Mouse (Mus musculus): Measurements from ENCODE around the gene B3gnt9. TPM values are rescaled to one million over a fixed set of nuclear protein-coding genes. Genes with fewer than 3 reads are reported as not detected.

Gene B3gnt9
- polyA plus RNA-seq, 1 experiment from 2014 or later: 14.7 TPM

GRCm38 (mm10) chr8:105281821-105282220 is 26.9 kb upstream of the B3gnt9 start:
- Histone ChIP-seq H3K4me3 (ENCODE audit: low read depth, low read length) (no peak overlapping the region), H3K9me3 (ENCODE audit: control insufficient read depth, low read length) (no peaks in the 10 kb centered on the region), H3K36me3 (ENCODE audit: control insufficient read depth, insufficient read depth, low read length) (no peaks in the 10 kb centered on the region), H3K4me1 (replicated peaks; ENCODE audit: control insufficient read depth, insufficient read depth) (no peaks in the 10 kb centered on the region), H3K4me2 (replicated peaks; ENCODE audit: low read depth) (no peak overlapping the region), H3K27me3 (ENCODE audit: control insufficient read depth, insufficient read depth, low read length) (no peaks in the 10 kb centered on the region), H3K9ac (ENCODE audit: low read length) (no peak overlapping the region), H3K27ac (replicated peaks) (no peak overlapping the region)
- 82% methylated on average over 12 of the region's 12 CpGs for WGBS
- ATAC-seq (ENCODE audit: low FRiP score, low TSS enrichment) (no peak), DNase-seq (ENCODE audit: low spot score) (no peak)
- TF ChIP-seq EP300 (optimal IDR thresholded peaks at IDR 0.05): no peak
- no peak for TF ChIP-seq CTCF (IDR thresholded peaks at IDR 0.05; ENCODE audit: low read depth)

- H3K27ac ChIP-seq (replicated peaks): no peak overlapping the region
- no peak overlapping the region for H3K4me3 ChIP-seq (ENCODE audit: low read depth, low read length)
- no peak for ATAC-seq (ENCODE audit: low FRiP score, low TSS enrichment)
- no peak overlapping the region for H3K4me2 ChIP-seq (replicated peaks; ENCODE audit: low read depth)
- no peaks in the 10 kb centered on the region; the same call in 1 of the 2 replicates for H3K4me1 ChIP-seq (replicated peaks; ENCODE audit: control insufficient read depth, insufficient read depth)
- no peaks in the 10 kb centered on the region for H3K9me3 ChIP-seq (ENCODE audit: control insufficient read depth, low read length)
- no peak for TF ChIP-seq EP300 (optimal IDR thresholded peaks at IDR 0.05)
- no peak for TF ChIP-seq CTCF (IDR thresholded peaks at IDR 0.05; ENCODE audit: low read depth)
- H3K27me3 ChIP-seq (ENCODE audit: control insufficient read depth, insufficient read depth, low read length): no peaks in the 10 kb centered on the region
- no peak for DNase-seq (ENCODE audit: low spot score)
- no peaks in the 10 kb centered on the region for H3K36me3 ChIP-seq (ENCODE audit: control insufficient read depth, insufficient read depth, low read length)
- H3K9ac ChIP-seq (ENCODE audit: low read length): no peak overlapping the region
- WGBS: 68% methylated on average over 3 of the region's 3 CpGs
Measured at GRCm38 (mm10) chr8:105280567-105280966, 25.6 kb upstream of the B3gnt9 start.

GRCm38 (mm10) chr8:105278911-105279334 is 24.0 kb upstream of the B3gnt9 start:
- WGBS: 3% methylated on average over 27 of the region's 28 CpGs
- no peaks in the 10 kb centered on the region for H3K36me3 ChIP-seq (ENCODE audit: control insufficient read depth, insufficient read depth, low read length)
- H3K4me2 ChIP-seq (replicated peaks; ENCODE audit: low read depth): peak overlapping the region; percentile 48
- H3K27ac ChIP-seq (replicated peaks): no peak overlapping the region
- DNase-seq (ENCODE audit: low spot score) (peak; percentile 93), ATAC-seq (ENCODE audit: low FRiP score, low TSS enrichment) (peak; percentile 89)
- peak; percentile 66 for TF ChIP-seq CTCF (IDR thresholded peaks at IDR 0.05; ENCODE audit: low read depth)
- no peak for TF ChIP-seq EP300 (optimal IDR thresholded peaks at IDR 0.05)
- H3K27me3 ChIP-seq (ENCODE audit: control insufficient read depth, insufficient read depth, low read length): no peaks in the 10 kb centered on the region
- H3K4me3 ChIP-seq (ENCODE audit: low read depth, low read length): peak overlapping the region; percentile 12; the same call in 1 of the 2 replicates
- no peaks in the 10 kb centered on the region for H3K9me3 ChIP-seq (ENCODE audit: control insufficient read depth, low read length)
- H3K9ac ChIP-seq (ENCODE audit: low read length): no peak overlapping the region
- H3K4me1 ChIP-seq (replicated peaks; ENCODE audit: control insufficient read depth, insufficient read depth): no peaks in the 10 kb centered on the region; the same call in 1 of the 2 replicates

- WGBS: 5% methylated on average over 30 of the region's 30 CpGs
- no peaks in the 10 kb centered on the region for H3K9me3 ChIP-seq (ENCODE audit: control insufficient read depth, low read length)
- H3K4me1 ChIP-seq (replicated peaks; ENCODE audit: control insufficient read depth, insufficient read depth): no peaks in the 10 kb centered on the region; the same call in 1 of the 2 replicates
- H3K4me3 ChIP-seq (ENCODE audit: low read depth, low read length): peak overlapping the region; percentile 40
- ATAC-seq (ENCODE audit: low FRiP score, low TSS enrichment) (0 out of 2 replicates have a peak, but pooled peaks have one; percentile 28), DNase-seq (ENCODE audit: low spot score) (peak; percentile 70)
- no peak overlapping the region for H3K27ac ChIP-seq (replicated peaks)
- TF ChIP-seq CTCF (IDR thresholded peaks at IDR 0.05; ENCODE audit: low read depth) (no peak), EP300 (optimal IDR thresholded peaks at IDR 0.05) (no peak)
- H3K4me2 ChIP-seq (replicated peaks; ENCODE audit: low read depth): peak overlapping the region; percentile 67
- 0 out of 2 replicates have a peak, but pooled peaks cover 2% of the 10 kb centered on the region for H3K27me3 ChIP-seq (ENCODE audit: control insufficient read depth, insufficient read depth, low read length)
- peak overlapping the region; percentile 41 for H3K9ac ChIP-seq (ENCODE audit: low read length)
- H3K36me3 ChIP-seq (ENCODE audit: control insufficient read depth, insufficient read depth, low read length): no peaks in the 10 kb centered on the region
Measured at GRCm38 (mm10) chr8:105276292-105277120, 21.6 kb upstream of the B3gnt9 start.

GRCm38 (mm10) chr8:105275840-105276239 is 20.9 kb upstream of the B3gnt9 start, which contains the start of gene Nol3:
TSS of gene Nol3 (plus strand) at chr8:105276140.
- Histone ChIP-seq H3K27ac (replicated peaks) (no peak within 1 kb of the TSS), H3K9ac (ENCODE audit: low read length) (peak within 1 kb of the TSS; percentile 41), H3K36me3 (ENCODE audit: control insufficient read depth, insufficient read depth, low read length) (no peaks in the 10 kb centered on the region), H3K4me2 (replicated peaks; ENCODE audit: low read depth) (peak within 1 kb of the TSS; percentile 67), H3K4me1 (replicated peaks; ENCODE audit: control insufficient read depth, insufficient read depth) (no peaks in the 10 kb centered on the region; the same call in 1 of the 2 replicates), H3K4me3 (ENCODE audit: low read depth, low read length) (peak within 1 kb of the TSS; percentile 40), H3K27me3 (ENCODE audit: control insufficient read depth, insufficient read depth, low read length) (peaks cover 2% of the 10 kb centered on the region; the same call in 1 of the 2 replicates), H3K9me3 (ENCODE audit: control insufficient read depth, low read length) (no peaks in the 10 kb centered on the region)
- DNase-seq (ENCODE audit: low spot score) (no peak), ATAC-seq (ENCODE audit: low FRiP score, low TSS enrichment) (no peak)
- 7% methylated on average over 10 of the region's 10 CpGs for WGBS
- no peak for TF ChIP-seq EP300 (optimal IDR thresholded peaks at IDR 0.05)

GRCm38 (mm10) chr8:105275387-105275786 is 20.4 kb upstream of the B3gnt9 start:
- Histone ChIP-seq H3K4me3 (ENCODE audit: low read depth, low read length) (peak overlapping the region; percentile 40; the same call in 1 of the 2 replicates), H3K27ac (replicated peaks) (no peak overlapping the region), H3K9ac (ENCODE audit: low read length) (no peak overlapping the region), H3K4me1 (replicated peaks; ENCODE audit: control insufficient read depth, insufficient read depth) (no peaks in the 10 kb centered on the region; the same call in 1 of the 2 replicates), H3K27me3 (ENCODE audit: control insufficient read depth, insufficient read depth, low read length) (peaks cover 2% of the 10 kb centered on the region; the same call in 1 of the 2 replicates), H3K9me3 (ENCODE audit: control insufficient read depth, low read length) (no peaks in the 10 kb centered on the region), H3K4me2 (replicated peaks; ENCODE audit: low read depth) (peak overlapping the region; percentile 67; the same call in 1 of the 2 replicates), H3K36me3 (ENCODE audit: control insufficient read depth, insufficient read depth, low read length) (no peaks in the 10 kb centered on the region)
- TF ChIP-seq CTCF (IDR thresholded peaks at IDR 0.05; ENCODE audit: low read depth) (no peak), EP300 (optimal IDR thresholded peaks at IDR 0.05) (no peak)
- DNase-seq (ENCODE audit: low spot score): no peak
- ATAC-seq (ENCODE audit: low FRiP score, low TSS enrichment): no peak
- 16% methylated on average over 11 of the region's 11 CpGs for WGBS

All from stomach, postnatal 0 days (tissue).